Mouse (Mus musculus): ENCODE results near the gene Arhgap35. TPM values are rescaled to one million over a fixed set of nuclear protein-coding genes. Genes with fewer than 3 reads are reported as not detected.

The Arhgap35 gene
- polyA plus RNA-seq, 1 experiment from 2014 or later: 11.5 TPM

Other genes with a start within 250 kb of the Arhgap35 start
- gene Sae1, start 227.2 kb downstream of the Arhgap35 start, polyA plus RNA-seq (2014; fragmentation: Nextera tagmentation; extraction: Ambion mirVana): 267 and 287 TPM in 2 replicates
- gene Zc3h4, start 214.1 kb downstream of the Arhgap35 start, polyA plus RNA-seq (2014; fragmentation: Nextera tagmentation; extraction: Ambion mirVana): 14.1 and 18.6 TPM in 2 replicates
- 54.4 and 54.5 TPM in 2 replicates for gene Tmem160, start 162.2 kb downstream of the Arhgap35 start, polyA plus RNA-seq (2014; fragmentation: Nextera tagmentation; extraction: Ambion mirVana)
- 0.18 and 0.22 TPM in 2 replicates for gene Npas1, start 137.3 kb downstream of the Arhgap35 start, polyA plus RNA-seq (2014; fragmentation: Nextera tagmentation; extraction: Ambion mirVana)
- not detected in 2 replicates for gene Ceacam15, start 60.7 kb upstream of the Arhgap35 start, polyA plus RNA-seq (2014; fragmentation: Nextera tagmentation; extraction: Ambion mirVana)
- not detected in 2 replicates for gene Ceacam9, start 106.9 kb upstream of the Arhgap35 start, polyA plus RNA-seq (2014; fragmentation: Nextera tagmentation; extraction: Ambion mirVana)
- gene Ap2s1, start 123.4 kb upstream of the Arhgap35 start, polyA plus RNA-seq (2014; fragmentation: Nextera tagmentation; extraction: Ambion mirVana): 289 and 300 TPM in 2 replicates
- gene Slc1a5, start 166.3 kb upstream of the Arhgap35 start, polyA plus RNA-seq (2014; fragmentation: Nextera tagmentation; extraction: Ambion mirVana): 58.4 and 67.9 TPM in 2 replicates
- gene Strn4, start 200.9 kb upstream of the Arhgap35 start, polyA plus RNA-seq (2014; fragmentation: Nextera tagmentation; extraction: Ambion mirVana): 74.8 and 80.9 TPM in 2 replicates
- gene Fkrp, start 201.7 kb upstream of the Arhgap35 start, polyA plus RNA-seq (2014; fragmentation: Nextera tagmentation; extraction: Ambion mirVana): 20.3 and 22.9 TPM in 2 replicates
- 7.6 and 8.4 TPM in 2 replicates for gene Prkd2, start 227.9 kb upstream of the Arhgap35 start, polyA plus RNA-seq (2014; fragmentation: Nextera tagmentation; extraction: Ambion mirVana)